Mouse (Mus musculus) megakaryocyte, embryonic 14.5 days (primary cell): Measurements from ENCODE around the gene Gm47841.

Experiments
- FLI1 ChIP-seq: IDR thresholded peaks from 2 replicates; pipeline ENCODE4 v1.6.1; 2012; ENCODE audit warnings: low read length, inconsistent platforms, mixed read lengths
- GATA1 ChIP-seq: IDR thresholded peaks from 3 replicates; pipeline ENCODE4 v1.6.1; 2012; ENCODE audit warnings: mixed read lengths, low read length, inconsistent platforms, borderline replicate concordance

DNA sequence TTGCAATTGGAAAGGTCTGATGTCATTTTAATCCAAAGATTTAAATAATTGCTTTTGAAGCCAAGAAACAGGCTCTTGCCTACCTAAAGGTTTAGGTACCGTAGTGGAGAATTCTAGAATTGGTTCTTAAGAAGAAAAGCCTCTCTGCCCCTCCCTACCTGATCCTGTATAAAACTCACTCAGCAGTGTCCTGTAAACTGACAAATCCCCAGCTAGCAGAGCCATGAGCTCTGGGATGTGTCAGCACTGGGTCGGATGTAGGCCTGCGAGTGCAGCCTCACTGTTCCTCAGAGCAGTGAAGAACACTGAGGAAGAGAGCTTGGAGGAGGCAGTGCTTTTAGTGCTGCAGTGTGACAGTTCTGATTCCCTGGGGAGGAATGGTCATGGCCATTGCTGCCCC lies 42.7 kb downstream of the Gm47841 start:
- TF ChIP-seq GATA1, result no peak
- no peak for TF ChIP-seq FLI1
